Mouse (Mus musculus): ENCODE results near the gene Adgrb3. TPM values are rescaled to one million over a fixed set of nuclear protein-coding genes. Genes with fewer than 3 reads are reported as not detected.
"Not testable (repeated sequence)": the region's sequence is repeated elsewhere in the genome, so short reads cannot be mapped to it uniquely, and the experiment has no call there.

Gene Adgrb3
- polyA plus RNA-seq, 1 experiment = not detected

DNA sequence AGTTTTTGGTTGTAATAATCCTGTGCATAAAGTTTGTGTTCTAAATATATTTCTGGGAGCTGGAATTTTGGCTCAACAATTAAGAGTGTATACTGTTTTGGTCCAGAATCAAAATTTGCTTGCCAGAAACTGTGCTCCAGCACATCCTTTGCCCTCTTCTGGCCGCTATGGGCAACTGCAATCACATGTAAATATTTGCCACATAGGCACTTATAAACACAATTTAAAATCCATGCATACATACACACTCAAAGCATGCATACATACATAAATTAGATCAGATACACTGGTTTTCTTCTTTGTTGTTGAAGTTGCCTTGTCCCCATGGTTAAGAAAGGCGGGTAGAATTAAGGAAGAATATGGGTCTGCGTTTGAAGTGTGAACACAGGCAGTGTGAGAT, 132.7 kb downstream of the Adgrb3 start:
- no peaks in the 10 kb centered on the region for H3K4me1 ChIP-seq (ENCODE audit: control insufficient read depth, insufficient read depth, low read length)
- 77% methylated on average over 3 of the region's 3 CpGs for WGBS
- TF ChIP-seq CTCF (IDR thresholded peaks at IDR 0.05; ENCODE audit: insufficient read depth, low read depth, low read length) (no peak), POLR2A (IDR thresholded peaks at IDR 0.05; ENCODE audit: insufficient read depth, low read depth, low read length) (no peak)
- H3K4me3 ChIP-seq (ENCODE audit: insufficient read depth, low read depth, low read length) = no peak overlapping the region
- H3K27ac ChIP-seq (ENCODE audit: insufficient read depth, low read depth, low read length) = no peak overlapping the region

- no peaks in the 10 kb centered on the region for H3K4me1 ChIP-seq (ENCODE audit: control insufficient read depth, insufficient read depth, low read length)
- 60% methylated on average over 3 of the region's 3 CpGs for WGBS
- no peak overlapping the region for H3K4me3 ChIP-seq (ENCODE audit: insufficient read depth, low read depth, low read length)
- no peak overlapping the region for H3K27ac ChIP-seq (ENCODE audit: insufficient read depth, low read depth, low read length)
- TF ChIP-seq POLR2A (IDR thresholded peaks at IDR 0.05; ENCODE audit: insufficient read depth, low read depth, low read length) (no peak), CTCF (IDR thresholded peaks at IDR 0.05; ENCODE audit: insufficient read depth, low read depth, low read length) (no peak)
These were observed 147.4 kb downstream of the Adgrb3 start for GRCm38 (mm10) chr1:25682118-25682517.

GRCm38 (mm10) chr1:25679656-25680055, 149.9 kb downstream of the Adgrb3 start:
- H3K4me1 ChIP-seq (ENCODE audit: control insufficient read depth, insufficient read depth, low read length) = no peaks in the 10 kb centered on the region
- WGBS = 27% methylated on average over 2 of the region's 2 CpGs
- TF ChIP-seq CTCF (IDR thresholded peaks at IDR 0.05; ENCODE audit: insufficient read depth, low read depth, low read length) = no peak
- TF ChIP-seq POLR2A (IDR thresholded peaks at IDR 0.05; ENCODE audit: insufficient read depth, low read depth, low read length) = no peak
- no peak overlapping the region for H3K4me3 ChIP-seq (ENCODE audit: insufficient read depth, low read depth, low read length)
- H3K27ac ChIP-seq (ENCODE audit: insufficient read depth, low read depth, low read length) = no peak overlapping the region

DNA sequence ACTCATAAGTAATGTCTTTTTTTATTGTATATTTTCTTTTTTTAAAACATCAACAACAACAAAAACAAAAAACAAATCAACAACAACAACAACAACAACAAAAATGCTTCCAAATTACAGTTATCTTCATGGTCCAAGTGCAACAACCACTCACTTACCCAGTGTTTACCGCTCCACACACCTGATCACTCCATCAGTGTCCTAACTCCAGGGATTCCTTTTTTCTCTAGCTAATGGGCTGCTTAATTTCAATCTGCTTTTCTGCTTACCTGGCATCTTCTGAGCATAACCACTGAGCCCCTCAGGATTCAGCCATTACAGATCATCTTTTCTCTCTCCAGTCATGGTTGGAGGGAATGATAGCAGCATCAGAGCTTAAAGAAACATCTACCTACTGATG, 176.8 kb downstream of the Adgrb3 start:
- 94% methylated on average over 1 of the region's 1 CpGs for WGBS
- Histone ChIP-seq H3K4me3 (ENCODE audit: insufficient read depth, low read depth, low read length) (no peak overlapping the region), H3K4me1 (ENCODE audit: control insufficient read depth, insufficient read depth, low read length) (no peaks in the 10 kb centered on the region), H3K27ac (ENCODE audit: insufficient read depth, low read depth, low read length) (no peak overlapping the region)
- TF ChIP-seq CTCF (IDR thresholded peaks at IDR 0.05; ENCODE audit: insufficient read depth, low read depth, low read length) = no peak
- TF ChIP-seq POLR2A (IDR thresholded peaks at IDR 0.05; ENCODE audit: insufficient read depth, low read depth, low read length) = no peak

DNA sequence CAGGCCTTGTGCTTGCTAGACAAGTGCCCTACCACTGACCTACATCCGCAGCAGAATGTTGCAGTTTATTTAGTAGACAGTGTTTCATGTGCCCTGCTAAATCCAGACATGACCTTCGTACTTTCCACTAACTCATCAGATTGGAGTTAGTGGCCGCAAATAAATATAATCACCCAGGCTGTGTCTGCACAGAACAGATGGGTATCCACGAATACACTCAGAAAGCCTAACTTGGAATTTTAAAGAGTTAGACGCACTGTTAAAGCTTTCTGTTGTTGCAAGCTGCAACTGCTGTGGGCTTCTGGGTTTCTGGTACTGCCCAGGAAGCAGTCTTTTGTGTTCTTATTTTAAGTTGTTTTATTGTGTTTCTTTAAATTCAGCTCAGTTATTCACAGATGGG, 185.3 kb downstream of the Adgrb3 start:
- no peak overlapping the region for H3K27ac ChIP-seq (ENCODE audit: insufficient read depth, low read depth, low read length)

GRCm38 (mm10) chr1:25621458-25621857, 208.0 kb downstream of the Adgrb3 start:
- Histone ChIP-seq H3K4me1 (ENCODE audit: control insufficient read depth, insufficient read depth, low read length) (0 out of 2 replicates have a peak, but pooled peaks cover 3% of the 10 kb centered on the region), H3K27ac (ENCODE audit: insufficient read depth, low read depth, low read length) (no peak overlapping the region), H3K4me3 (ENCODE audit: insufficient read depth, low read depth, low read length) (no peak overlapping the region)
- no peak for TF ChIP-seq POLR2A (IDR thresholded peaks at IDR 0.05; ENCODE audit: insufficient read depth, low read depth, low read length)
- TF ChIP-seq CTCF (IDR thresholded peaks at IDR 0.05; ENCODE audit: insufficient read depth, low read depth, low read length) = no peak
- 63% methylated on average over 4 of the region's 4 CpGs for WGBS

More for the DNA sequence above, 185.3 kb downstream of the Adgrb3 start:
- 66% methylated on average over 5 of the region's 5 CpGs for WGBS
- Histone ChIP-seq H3K4me3 (ENCODE audit: insufficient read depth, low read depth, low read length) (no peak overlapping the region), H3K4me1 (ENCODE audit: control insufficient read depth, insufficient read depth, low read length) (no peaks in the 10 kb centered on the region)
- TF ChIP-seq CTCF (IDR thresholded peaks at IDR 0.05; ENCODE audit: insufficient read depth, low read depth, low read length) (no peak), POLR2A (IDR thresholded peaks at IDR 0.05; ENCODE audit: insufficient read depth, low read depth, low read length) (no peak)

DNA sequence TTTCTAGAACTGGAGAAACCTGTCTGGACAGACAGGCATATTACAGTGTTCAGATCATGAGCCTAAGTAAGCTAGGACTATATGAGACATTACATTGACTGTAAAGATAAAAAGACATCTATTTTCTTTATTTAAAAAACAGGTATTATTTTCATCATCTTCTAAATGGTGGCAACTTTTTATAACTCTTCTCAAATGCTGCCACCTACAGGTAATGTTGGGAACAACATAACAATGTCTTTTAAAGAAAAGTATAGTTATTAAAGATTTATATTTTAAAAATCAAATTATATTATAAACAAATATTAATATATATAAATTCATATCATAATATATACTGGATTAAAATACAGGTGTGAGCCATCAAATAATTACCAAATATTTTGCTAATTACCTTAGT, 212.6 kb downstream of the Adgrb3 start:
- H3K27ac ChIP-seq (ENCODE audit: insufficient read depth, low read depth, low read length) = no peak overlapping the region
- no peak overlapping the region for H3K4me3 ChIP-seq (ENCODE audit: insufficient read depth, low read depth, low read length)
- no peak for TF ChIP-seq CTCF (IDR thresholded peaks at IDR 0.05; ENCODE audit: insufficient read depth, low read depth, low read length)
- TF ChIP-seq POLR2A (IDR thresholded peaks at IDR 0.05; ENCODE audit: insufficient read depth, low read depth, low read length) = no peak
- H3K4me1 ChIP-seq (ENCODE audit: control insufficient read depth, insufficient read depth, low read length) = 0 out of 2 replicates have a peak, but pooled peaks cover 3% of the 10 kb centered on the region

- not testable (repeated sequence) for H3K4me1 ChIP-seq (ENCODE audit: control insufficient read depth, insufficient read depth, low read length); H3K27ac ChIP-seq (ENCODE audit: insufficient read depth, low read depth, low read length); H3K4me3 ChIP-seq (ENCODE audit: insufficient read depth, low read depth, low read length)
These were observed 218.7 kb downstream of the Adgrb3 start for GRCm38 (mm10) chr1:25610776-25611175.

- TF ChIP-seq CTCF (IDR thresholded peaks at IDR 0.05; ENCODE audit: insufficient read depth, low read depth, low read length) = no peak
- no peak for TF ChIP-seq POLR2A (IDR thresholded peaks at IDR 0.05; ENCODE audit: insufficient read depth, low read depth, low read length)
- no peak overlapping the region for H3K4me3 ChIP-seq (ENCODE audit: insufficient read depth, low read depth, low read length)
- no peaks in the 10 kb centered on the region for H3K4me1 ChIP-seq (ENCODE audit: control insufficient read depth, insufficient read depth, low read length)
- H3K27ac ChIP-seq (ENCODE audit: insufficient read depth, low read depth, low read length) = no peak overlapping the region
- WGBS = 59% methylated on average over 5 of the region's 5 CpGs
These were observed 230.6 kb downstream of the Adgrb3 start for GRCm38 (mm10) chr1:25598941-25599340.

DNA sequence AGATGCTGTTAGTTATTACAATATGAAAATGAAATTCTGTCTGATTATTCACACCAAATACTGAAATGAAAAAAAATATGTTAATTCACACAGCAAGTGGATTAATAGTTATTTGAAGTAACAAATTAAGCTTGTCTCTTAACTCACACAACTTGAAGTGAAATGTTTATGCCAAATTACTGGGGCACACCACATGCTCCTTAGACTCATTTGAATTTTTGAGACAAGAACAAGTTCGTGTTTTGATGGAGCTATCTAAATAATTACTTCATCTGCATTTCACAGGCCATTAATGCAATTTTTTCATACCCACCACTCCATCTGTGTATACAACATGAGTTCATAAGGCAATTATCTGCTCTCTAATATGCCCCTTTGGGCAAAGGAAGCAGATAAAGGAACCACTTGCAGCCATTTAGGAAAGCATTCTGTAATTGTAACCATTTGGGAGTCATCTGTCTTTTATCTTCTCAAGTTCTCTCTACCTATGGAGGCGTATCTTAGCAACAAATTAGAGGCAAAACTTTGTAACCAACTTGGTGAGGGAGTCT, 240.9 kb downstream of the Adgrb3 start:
- no peaks in the 10 kb centered on the region for H3K4me1 ChIP-seq (ENCODE audit: control insufficient read depth, insufficient read depth, low read length)
- no peak overlapping the region for H3K4me3 ChIP-seq (ENCODE audit: insufficient read depth, low read depth, low read length)
- no peak overlapping the region for H3K27ac ChIP-seq (ENCODE audit: insufficient read depth, low read depth, low read length)
- TF ChIP-seq CTCF (IDR thresholded peaks at IDR 0.05; ENCODE audit: insufficient read depth, low read depth, low read length) = no peak
- TF ChIP-seq POLR2A (IDR thresholded peaks at IDR 0.05; ENCODE audit: insufficient read depth, low read depth, low read length) = no peak
- 47% methylated on average over 2 of the region's 2 CpGs for WGBS

Measured in olfactory bulb, adult 2 months (tissue).